Mouse (Mus musculus) heart, adult 8-10 months (tissue): ENCODE results near the gene ccdc198. TPM values are rescaled to one million over a fixed set of nuclear protein-coding genes. Genes with fewer than 3 reads are reported as not detected.
"Not testable (repeated sequence)": the region's sequence is repeated elsewhere in the genome, so short reads cannot be mapped to it uniquely, and the experiment has no call there.

Experiments
- DNase-seq: peaks from one replicate; pipeline ENCODE4 v3.0.0; 2022; ENCODE audit warnings: low spot score
- total RNA-seq, 4 experiments: library from RNA; stranded (reverse); gene quantifications; 2 replicates each; pipeline ENCODE4 v1.2.4; 2022

The ccdc198 gene
- not detected for total RNA-seq

DNA sequence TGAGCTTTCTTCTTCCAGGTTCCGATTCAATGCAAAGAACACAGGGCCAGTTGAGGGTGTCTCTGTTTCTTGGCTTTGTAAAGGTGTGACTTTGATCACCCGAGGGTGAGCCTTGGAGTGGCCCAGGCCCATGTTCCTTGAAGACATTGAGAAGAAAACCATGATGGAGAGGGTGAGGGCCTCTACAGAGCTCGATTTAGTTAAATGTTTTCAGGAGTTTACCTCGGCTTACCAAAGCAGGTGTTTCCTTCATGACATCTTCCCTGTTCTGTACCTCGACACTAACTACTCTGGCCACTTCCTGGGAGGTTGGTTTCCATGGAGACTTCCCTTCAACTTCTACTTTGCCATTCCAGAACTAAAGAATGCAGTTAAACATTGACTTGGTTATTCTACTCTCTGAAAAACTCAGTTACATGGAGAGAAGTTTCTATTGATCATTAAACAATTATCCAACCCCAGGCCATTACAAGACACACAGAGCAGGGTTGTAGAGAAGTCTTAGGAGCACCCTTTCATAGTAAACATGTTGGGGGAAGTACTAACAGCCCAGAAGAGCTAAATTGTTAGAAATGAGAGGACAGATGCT is at the start of gene ccdc198:
Gene ccdc198, minus strand, starts transcription at position 349 of the 589 bp plus-strand sequence.
- DNase-seq, result no peak

DNA sequence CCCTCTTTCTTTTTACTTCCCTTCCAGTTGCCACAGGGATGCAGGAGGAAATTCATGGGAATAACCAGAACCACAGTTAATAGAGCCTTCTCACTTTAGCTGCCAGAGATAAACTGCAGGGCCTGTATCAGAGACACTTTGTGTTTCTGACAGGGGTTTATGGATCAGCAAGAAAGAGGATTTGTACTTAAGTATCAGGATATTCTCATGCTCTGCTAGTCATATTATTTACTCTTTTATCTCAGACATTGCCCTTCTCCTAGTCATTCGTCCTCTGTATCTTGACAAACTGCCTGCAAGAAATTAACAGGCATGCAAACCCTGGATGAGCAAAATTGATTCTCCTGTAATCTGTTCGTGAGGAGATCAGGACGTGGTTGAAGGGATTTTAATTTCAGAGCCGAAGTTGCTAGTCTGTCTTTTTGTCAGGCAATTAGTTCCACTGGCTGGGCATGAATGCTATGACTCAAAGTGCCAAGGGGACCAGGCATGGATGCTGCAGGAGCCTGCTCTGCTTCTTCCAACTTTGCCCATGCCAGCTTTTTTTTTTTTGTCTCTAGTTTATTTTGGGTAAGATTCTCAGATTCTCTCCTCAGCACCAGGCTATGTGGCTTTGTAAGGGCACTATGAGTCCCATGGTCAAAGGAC is 48.7 kb upstream of the ccdc198 start:
- no peak for DNase-seq

DNA sequence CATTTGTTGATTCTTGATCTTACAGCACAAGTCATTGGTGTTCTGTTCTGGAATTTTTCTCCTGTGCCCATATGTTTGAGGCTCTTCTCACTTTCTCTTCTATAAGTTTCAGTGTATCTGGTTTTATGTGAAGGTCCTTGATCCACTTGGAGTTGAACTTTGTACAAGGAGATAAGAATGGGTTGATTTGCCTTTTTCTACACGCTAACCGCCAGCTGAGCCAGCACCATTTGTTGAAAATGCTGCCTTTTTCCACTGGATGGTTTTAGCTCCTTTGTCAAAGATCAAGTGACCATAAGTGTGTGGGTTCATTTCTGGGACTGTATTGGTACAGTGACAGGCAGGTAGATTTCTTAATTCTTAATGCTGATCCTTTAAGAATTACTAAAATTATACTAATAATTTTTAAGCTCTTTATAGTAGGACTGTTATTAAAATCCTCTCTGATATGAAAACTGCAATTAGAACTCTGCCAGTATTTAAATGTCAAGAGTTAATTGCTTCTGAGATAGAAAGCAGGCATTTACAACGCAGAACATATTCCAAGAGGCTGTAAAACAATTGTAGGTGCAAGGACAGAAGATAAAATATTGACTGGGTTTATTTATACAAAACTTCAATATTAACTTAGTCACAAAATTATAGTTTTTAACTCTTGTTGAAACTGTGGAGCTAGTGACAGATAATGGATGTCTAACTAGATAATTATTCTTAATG is 44.9 kb upstream of the ccdc198 start:
- DNase-seq, result no peak

- DNase-seq, result no peak
These were observed 38.7 kb upstream of the ccdc198 start for GRCm38 (mm10) chr14:49283784-49284655.

GRCm38 (mm10) chr14:49278880-49279279 is 33.6 kb upstream of the ccdc198 start:
- no peak for DNase-seq

DNA sequence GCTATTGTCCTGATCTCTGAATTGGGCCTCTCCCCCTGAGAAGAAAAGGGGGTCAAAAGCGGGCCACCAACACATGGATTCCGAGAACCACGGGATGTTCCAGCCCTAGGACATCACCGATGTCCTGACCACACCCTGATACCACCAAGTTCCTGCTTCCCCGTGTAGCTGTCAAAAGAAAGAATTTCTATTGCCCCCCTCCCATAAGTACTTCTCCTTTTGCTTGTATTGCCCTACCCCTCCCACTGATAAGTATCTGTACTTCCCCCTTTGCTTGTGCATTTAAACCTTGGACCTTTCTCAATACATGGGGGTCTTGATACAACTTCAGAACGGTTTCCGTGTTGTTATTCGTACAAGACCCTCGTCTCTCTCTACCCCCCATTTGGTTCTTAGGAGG is 33.2 kb upstream of the ccdc198 start:
- not testable (repeated sequence) for DNase-seq

DNA sequence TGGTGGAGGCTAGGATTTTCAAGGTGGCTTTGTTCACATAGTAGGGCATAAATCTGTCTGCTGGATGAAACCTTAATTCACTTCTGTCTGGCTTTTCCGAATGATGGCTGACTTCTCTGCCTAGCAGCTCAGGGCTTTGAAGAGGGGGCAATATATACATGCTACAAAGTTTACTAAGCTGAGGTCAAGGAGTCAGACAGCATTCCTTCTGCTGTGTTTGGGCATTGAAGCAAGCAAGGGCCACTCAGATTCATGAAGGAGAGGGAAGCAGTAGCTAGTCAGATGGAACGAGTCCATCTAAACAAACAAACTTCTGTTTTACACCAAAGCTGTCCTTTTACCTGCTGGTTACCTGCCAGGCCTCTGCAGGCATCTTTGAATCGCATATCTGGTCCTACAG is 32.4 kb upstream of the ccdc198 start:
- no peak for DNase-seq

DNA sequence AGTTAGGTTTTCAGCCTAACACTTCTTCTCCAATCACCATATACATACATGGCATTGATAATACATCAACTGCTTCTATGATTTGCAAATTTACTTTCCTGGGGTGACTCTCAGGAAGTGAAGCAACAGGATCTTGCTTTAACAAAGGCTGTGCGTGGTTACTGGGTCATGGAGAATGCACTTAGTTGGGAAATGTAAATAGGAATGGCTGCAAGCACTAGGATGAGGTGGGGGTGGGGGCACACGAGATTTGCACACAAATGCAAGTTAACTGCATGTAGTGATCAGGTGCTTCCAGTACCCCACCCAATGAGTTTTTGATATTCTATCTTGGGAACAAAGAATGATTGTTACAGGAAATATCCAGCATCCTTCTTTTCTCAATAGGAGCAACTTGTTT is 30.1 kb upstream of the ccdc198 start:
- DNase-seq, result no peak

DNA sequence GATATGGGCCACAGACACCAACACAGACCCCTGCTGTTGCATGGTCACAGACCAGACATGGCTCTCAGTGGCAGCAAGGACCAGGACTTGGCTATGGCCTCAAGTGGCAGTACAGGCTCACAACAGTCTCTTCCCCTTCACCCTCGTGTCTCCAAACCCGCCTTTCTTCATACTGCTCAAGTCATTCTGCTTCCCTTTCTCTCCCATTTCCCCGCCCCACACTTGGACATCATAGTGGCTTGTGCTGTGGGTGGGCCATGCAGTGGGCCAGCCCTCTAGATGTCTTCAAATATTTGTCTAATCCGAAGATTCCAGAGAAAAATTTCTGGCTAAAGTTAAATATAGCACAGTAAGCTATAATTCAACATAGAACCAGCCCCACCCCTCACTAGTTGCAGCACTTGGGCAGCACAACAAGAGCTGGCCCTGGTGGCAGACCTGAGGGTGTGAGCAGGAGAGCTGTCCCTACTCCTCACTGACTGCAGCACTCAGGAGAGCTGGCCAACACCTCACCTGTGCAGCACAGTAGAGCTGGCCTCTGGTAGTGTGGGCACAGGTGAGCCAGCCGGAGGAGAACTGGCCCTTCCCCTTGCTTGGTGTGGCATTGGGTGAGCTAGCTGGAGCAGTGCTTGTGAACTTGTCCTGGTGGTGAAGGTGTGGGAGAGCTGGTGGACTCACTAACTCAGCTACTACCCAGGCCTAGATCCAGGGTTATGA is 20.2 kb upstream of the ccdc198 start:
- no peak for DNase-seq

- DNase-seq, result no peak
These were observed 3.8 kb downstream of the ccdc198 start for GRCm38 (mm10) chr14:49241522-49241921.

- DNase-seq, result peak; percentile 23
These were observed 7.1 kb downstream of the ccdc198 start for GRCm38 (mm10) chr14:49238206-49238605.

- DNase-seq, result peak; percentile 16
These were observed 10.3 kb downstream of the ccdc198 start for GRCm38 (mm10) chr14:49234788-49235515.

GRCm38 (mm10) chr14:49231845-49232244 is 13.4 kb downstream of the ccdc198 start:
- no peak for DNase-seq

DNA sequence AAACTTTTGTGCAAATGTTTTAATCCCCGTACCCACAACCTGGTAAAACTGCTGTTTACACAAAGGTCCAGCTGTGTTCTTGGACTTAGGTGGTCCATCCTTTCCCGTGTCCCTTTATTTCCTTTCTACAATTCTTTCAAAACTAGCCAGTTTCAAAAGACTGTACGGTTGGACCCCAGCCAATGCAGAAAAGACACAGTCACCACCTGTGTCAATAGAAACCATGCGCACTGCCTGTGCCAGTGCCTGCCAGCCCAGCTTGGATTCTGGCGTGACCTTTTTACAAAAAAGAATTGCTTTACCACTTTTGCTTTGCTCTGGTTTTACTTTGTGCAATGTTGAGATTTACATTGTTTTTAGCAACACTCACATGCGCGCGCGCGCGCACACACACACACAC is 18.3 kb downstream of the ccdc198 start:
- no peak for DNase-seq

DNA sequence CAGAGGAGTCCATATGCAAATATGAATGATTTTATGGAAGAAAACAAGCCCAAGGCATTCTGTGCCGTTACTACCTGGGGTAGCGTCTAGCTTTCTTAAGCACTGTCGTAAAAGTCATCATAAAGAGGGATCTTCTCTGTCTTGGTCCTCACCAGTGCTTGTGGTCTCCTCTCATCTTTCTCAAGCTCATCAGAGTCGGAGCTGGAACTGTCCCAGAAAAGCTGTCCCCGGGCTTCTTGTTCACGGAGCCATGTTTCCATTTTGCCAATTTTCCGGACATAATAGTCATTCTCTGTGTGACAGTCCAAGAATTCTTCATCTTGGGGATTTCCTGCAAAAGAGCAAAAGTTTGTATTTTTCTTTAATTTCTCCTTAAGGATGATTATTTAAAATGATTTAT is 18.8 kb downstream of the ccdc198 start:
- no peak for DNase-seq

DNA sequence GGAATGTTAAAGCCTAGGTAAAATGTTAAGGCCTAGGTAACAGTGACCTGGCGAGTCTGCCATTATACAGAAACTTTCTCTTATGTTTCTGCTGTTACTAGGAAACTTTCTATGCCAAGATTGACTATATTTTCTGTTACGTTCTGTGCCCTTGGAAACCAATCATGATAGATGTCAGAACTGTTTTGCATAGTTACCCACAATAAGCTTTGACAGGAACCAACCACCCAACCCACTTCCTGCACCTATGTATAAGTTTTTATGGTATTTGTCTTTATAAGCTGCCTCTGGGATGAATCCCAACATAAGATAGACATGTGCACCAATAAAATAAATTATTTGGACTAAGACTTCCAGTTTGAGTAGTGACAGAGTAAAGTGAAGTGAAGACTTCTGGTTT is 23.5 kb downstream of the ccdc198 start:
- no peak for DNase-seq

- not testable (repeated sequence) for DNase-seq
These were observed 25.7 kb downstream of the ccdc198 start for GRCm38 (mm10) chr14:49219466-49220022.

GRCm38 (mm10) chr14:49218677-49219076 is 26.6 kb downstream of the ccdc198 start:
- no peak for DNase-seq

- not testable (repeated sequence) for DNase-seq
These were observed 35.1 kb downstream of the ccdc198 start for GRCm38 (mm10) chr14:49210215-49210614.

- DNase-seq, result no peak
These were observed 44.0 kb downstream of the ccdc198 start for GRCm38 (mm10) chr14:49201073-49201778.
